Mouse (Mus musculus) Muller cell, postnatal 12 days (primary cell): ENCODE results near the gene Samd3.
A peak's percentile ranks its signal among the peaks of the same experiment; 100 is the strongest.

Source experiments
- DNase-seq: peaks from one replicate; pipeline ENCODE4 v3.0.0-alpha.2; 2015; ENCODE audit errors: inconsistent ontology term

Gene Samd3

DNA sequence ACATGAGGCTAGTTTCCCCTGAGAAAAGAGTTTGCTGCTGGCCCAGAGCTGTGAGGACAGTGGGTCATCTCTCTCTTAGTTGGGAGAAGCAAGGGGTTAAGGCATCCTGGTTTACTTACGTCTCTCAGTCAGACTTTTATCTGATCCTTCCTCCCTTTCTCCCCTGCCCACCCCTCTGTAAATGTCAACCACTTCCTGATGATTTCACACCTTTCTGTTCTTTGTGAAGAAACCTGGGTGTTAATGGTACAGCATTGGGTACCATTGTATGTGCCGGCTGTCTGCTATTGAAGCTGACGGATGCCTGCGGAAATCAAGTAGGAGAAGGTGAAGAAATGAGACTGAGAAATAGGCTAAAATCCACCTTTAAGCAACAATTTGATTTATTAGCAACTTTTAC lies at the start of gene Samd3:
Samd3 (plus strand) TSS at position 220 of the 400 bp plus-strand sequence.
- DNase-seq, result no peak

DNA sequence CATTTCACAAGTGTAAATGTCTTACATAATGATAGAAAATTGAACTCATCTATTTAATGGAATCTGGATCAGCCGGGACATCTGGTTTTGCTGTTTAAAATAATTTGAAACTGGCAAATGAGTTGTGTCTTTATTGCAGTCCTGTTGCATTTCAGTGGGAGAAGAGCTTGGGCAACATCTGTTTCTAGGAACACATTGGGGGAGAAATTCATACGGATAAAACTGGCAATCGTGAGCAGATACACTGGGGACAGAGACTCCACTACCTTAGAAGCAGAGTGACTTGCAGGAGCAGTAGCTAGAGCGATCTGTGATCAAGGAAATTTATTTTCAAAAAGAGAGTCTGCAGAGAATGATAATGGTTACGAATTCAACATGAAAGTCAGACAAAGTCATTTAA lies 44.2 kb upstream of the Samd3 start:
- DNase-seq, result no peak

DNA sequence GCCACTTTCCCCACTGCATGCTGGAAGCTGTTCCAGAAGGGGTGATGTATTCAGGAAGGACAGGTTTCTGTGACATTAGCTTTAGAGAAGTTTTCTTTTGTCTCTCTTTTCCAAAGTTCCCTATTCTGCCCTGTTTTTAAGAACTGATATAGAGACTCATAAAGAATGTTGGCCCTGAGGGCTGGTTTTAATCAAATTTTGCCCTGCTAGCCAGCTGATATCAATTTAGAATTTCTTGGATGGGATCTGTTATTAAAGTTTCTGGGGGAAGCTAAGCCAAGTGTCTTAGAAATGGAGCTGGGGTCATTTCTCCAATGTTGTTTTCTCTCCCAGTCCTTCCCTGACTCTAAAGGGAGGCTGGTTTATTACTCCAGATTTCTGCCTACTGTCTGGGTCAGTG lies 38.7 kb upstream of the Samd3 start:
- no peak for DNase-seq

DNA sequence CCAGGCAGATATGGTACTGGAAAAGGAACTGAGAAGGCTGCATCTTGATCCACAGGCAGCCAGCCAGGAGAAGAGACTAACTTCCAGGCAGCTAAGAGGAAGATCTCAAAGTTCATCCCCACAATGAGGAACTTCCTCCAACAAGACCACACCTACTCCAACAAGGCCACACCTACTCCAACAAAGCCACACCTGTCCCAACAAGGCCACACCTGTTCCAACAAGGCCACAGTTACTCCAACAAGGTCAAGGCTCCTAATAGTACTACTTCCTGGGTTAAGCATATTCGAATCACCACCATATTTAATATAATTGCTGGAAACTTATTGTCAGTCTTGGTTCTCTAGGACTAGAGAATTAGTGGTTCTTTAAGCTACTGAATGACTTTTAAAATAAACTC lies 34.6 kb upstream of the Samd3 start:
- DNase-seq, result no peak

DNA sequence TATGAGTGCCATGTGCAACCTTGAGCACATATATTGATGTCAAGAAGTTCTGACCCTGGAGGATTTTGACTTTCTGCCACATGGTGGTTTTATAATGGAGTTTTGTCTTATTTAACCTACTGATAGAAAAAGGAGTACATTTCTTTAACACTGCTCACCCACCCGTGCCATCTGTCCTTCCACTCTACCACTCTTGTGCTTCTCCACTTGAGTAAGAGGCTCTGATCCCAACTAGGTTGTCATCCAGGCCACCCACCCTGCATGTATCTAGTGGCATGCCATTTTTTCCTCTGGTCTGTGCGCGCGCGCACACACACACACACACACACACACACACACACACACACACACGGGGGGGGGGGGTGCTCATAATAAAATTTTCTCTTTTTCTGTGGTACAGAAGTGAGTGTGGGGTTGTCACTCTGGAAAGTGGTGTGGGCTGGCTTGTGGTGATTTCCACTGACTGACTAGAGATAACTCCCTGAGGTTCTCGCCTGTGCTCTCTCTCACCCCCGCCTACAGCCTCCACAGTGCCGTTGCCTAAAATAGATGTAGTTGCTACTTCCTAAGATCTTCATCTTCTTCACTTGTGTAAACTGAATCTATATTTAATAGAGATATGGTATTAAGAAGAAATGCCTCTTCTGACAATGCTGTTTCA lies 26.7 kb upstream of the Samd3 start:
- no peak for DNase-seq

DNA sequence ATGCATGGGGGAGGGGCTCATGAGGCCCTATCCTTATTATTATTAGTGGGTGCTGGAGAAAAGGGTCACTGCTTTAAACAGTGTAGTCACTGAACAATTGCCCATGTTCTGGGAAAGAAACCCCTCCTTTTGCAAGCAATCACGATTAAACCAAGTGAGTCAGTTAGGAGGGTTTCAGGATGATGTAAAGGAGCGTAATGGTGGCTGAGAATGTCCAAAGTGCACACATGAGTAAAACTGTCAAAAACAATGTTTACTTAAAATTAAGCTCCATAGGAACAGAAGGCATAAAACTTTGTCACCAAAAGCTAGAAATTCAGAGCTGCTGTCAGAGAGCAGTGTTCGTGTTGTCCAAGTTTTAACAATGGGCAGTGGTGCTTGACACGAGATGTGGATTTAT lies 8.8 kb upstream of the Samd3 start:
- DNase-seq, result no peak

DNA sequence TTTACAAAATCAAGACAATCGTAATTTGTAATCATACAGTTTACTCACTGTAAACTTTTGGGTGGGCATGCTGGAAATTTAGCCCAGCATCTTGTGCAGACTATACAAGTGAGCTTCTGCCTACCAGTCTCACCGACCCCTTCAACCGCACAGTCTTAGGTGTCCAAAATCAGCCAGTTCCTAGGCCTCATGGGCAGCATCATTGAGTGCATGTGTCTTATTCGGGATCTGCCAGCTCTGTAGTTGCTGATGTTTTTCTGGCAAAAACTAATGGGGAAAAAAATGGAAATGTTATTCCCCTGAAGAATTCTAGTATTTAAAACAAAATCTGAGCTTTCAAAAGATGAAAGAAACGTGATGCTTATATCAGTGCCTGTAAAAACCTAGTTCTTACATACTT lies 3.3 kb upstream of the Samd3 start:
- DNase-seq, result no peak

DNA sequence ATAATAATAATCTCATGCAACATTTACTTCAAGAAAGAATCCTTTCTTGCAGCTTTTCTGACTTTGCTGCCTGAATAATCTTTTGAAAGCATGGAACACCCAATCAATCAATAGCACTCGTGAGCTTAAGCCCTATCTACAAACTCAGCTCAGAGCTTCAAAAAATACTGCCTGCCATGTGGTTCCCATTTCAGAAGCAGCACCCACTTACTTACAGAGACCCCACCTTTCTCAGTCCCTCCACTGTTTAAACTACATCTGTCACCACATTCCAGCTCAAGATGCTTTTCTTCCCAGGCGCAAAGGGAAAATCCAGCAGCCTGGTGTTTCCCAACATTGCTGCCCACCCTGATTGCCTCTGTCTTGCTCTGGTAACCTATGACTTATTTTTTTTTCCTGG lies 2.8 kb upstream of the Samd3 start:
- no peak for DNase-seq

DNA sequence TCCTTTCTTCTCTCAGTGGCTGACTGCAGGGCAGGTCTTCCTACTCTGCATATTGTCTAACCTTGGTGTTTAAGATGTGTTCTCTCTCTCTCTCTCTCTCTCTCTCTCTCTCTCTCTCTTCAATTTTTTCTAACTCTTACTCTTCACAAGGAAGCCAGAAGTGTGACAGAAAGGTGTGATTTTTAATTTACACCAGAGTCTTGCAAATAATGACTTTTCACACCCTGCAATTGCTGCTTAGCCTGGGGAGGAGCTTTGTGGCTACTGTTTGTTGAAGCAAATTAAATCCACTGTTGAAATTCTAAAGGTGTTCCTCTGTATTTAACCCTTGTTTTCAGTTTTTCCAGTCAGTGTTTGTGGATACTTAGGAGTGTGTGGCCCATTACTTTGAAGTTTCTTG lies 1.3 kb upstream of the Samd3 start:
- no peak for DNase-seq

DNA sequence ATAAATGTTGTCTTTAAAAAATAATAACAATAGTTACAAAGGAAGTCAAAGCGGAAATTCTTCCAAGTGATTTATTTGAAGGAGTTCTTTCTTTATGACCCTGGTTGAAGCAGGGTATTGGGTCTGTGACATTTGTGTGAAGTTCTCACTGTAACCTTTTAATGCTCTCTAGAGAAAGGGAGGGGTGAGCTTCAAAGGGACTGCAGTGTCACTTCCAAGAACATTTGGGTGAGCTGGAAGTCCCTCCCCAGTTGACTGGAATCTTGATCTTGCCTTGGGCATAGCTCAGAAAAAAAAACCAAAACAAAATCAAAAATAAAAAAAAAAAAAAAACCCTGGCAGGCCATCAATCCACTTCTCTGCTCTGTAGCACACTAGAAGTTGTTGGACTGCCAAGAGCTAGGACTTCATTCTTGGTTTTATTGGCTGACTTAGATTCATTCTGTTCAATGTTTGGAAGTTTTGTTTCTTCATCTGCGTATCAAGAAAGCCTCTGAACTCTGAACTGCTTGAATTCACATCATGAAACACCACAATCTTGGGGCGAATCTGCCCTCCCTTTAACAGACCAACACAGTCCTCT lies 2.7 kb downstream of the Samd3 start:
- DNase-seq, result peak; percentile 30

DNA sequence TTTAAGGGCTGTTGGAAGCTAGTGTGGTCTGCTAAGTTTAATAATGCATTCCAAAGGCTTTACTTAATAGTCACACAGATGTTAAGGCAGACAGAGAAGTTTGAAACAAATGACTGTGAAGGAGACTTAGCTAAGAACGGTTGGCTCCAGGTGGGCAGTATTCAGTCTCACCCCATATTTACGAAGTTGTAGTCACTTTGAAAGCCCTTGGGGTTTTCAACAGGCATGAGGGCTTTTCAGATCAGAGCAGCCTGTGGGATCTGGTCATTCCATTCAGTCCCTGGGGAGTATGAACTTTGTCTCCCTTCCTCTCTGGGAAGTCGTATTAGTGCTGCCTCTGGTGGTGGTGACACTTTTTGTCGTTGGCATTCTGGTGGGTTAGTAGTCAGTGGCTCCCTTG lies 9.1 kb downstream of the Samd3 start:
- no peak for DNase-seq

DNA sequence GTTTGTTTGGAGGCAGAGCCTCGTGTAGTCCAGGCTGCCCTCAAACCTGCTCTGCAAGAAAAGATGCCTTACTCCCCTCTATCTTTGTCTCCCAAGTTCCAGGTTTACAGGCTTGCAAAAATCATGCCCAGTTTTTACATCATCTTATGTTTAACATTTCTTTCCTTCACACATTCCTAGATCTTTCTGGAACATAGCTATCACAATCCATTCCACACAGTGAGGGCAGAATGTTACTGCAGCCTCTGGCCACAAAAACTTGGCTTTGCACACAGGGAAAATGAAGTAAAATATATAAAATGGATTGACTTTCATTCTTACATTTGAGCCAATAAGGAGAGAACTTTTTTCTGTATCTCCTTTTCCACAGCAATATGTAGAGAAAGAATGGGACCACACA lies 9.6 kb downstream of the Samd3 start:
- no peak for DNase-seq

DNA sequence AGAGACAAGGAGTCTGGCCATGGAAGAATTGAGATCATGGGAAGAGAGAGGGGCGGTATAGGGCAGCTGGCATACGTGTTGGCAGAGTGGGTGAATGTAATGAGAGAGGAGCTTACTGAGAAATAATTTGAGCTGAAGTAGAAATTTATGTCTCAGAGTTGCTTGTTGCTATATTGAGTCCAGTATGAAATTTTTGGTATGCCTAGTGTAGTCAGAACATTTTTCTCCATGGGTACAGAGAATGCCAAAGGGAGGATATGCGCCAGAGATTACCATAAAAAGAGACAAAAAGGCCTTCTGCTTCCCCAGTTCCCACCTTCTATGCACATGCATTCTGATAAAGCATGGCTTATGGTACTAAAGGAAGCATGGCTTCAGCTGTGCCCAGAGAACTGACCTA lies 13.7 kb downstream of the Samd3 start:
- DNase-seq, result no peak

DNA sequence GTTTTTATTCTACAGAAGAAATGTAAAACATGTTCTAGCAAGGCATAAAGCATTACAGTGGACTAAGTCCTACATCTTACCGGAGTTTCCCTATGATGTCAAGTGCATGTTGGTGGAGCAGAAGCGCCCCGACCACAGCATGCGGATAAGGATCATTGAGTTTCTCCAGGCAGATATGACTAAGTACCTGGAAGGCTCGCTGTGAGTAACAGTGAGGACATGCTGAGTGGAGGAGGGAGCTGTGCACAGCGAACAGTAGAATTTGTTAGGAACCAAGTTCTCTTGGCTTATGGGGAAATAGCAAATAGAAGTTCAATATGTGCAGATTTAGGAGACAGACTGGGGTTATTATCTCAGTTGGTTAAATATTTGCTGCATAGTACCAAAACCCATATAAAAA lies 15.0 kb downstream of the Samd3 start:
- no peak for DNase-seq

DNA sequence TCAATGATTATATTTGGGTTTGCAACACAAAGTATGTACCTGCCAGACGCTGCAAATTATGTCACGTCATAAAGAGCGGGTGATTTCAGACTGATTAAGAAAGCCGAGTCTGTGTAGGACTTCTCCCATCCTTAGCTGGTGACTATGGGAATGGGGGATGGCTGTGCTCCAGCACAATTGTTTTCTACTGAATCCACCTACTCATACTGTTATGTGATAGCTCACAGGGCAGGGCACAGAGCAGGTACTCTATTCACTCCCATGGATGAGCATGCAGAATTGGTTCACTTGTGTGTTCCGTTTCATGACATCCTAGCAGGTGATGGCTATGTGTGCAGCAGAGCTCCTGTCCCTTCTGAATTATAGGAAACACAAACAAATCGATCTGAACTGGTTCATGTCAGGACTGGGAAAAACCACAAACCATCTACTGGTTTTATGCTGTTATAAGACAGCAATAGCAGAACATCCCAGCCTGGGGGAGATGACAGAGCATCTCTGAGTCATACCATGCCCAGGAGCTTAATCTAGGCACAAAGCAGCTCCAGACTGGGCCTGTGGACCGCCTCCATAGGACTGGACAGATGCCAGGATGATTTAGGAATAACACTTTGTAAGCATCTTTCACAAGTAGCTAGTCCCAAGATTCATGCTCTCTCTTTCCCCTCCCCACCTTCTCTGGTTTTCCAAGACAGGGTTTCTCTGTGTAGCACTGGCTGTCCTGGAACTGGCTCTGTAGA lies 20.1 kb downstream of the Samd3 start:
- DNase-seq, result peak; percentile 24

DNA sequence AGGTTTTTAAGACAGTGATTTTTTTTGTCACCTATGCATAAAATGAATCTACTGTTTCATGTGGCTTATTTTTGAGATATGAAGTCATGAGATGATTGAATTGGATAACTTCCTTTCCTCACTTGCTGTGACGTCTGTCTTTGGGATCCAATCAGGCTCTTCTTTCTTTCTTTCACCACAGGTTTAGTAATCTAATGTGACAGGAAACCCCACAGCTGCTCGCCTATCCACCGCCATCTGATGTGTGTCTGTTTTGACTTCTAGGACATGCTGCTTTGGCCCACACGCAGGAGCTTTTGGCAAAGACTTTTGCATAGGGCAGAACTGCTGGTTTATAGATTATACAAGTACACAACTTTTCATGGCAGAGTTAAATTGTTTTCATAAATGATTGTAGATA lies 30.4 kb downstream of the Samd3 start:
- DNase-seq, result no peak

DNA sequence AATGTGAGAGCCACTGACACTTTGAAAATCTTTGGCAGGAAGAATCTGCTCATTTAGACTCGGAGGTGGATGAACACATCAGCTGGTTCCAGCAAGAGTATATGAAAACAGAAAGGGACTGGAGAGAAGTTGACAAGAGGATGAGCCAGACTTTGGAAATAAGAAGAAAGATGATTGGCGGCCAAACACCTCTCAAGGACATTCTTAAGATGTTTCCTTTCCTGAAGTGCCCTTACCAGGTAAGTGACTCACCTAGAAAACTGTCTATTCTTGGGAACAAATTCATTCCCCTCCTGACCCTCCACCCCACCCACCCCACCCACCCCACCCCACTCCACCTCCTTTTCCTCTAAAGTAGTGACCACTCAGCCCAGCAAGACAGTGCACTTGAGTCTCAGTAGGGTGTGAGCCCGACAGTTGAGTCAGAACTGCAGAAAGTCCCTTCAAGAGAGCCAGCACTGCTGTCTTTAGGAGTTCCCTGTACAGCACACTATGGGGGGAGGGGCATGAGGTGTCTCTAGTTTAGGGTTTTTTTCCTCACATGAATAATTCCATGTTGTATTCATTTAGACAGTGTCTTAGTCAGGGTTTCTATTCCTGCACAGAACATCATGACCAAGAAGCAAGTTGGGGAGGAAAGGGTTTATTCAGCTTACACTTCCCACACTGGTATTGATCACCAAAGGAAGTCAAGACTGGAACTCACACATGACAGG lies 34.4 kb downstream of the Samd3 start:
- no peak for DNase-seq

DNA sequence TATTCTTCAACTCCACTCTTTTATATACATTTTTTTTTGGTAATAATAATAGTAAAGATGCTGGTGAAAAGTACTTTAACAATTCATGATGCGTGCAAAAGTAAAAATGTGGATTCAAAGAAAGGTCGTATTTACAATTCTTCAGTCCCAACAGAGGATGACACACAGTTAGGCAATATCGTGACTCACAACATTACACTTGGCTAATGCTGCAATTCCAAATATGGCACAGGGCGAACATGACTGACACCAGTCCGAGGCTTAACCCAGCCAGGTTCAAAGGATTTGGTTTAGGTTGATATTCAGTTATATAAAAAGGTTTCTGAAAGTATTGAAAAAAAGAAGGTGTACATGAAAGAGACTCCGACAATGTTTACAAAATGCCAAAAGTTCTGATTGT lies 45.9 kb downstream of the Samd3 start:
- DNase-seq, result no peak

DNA sequence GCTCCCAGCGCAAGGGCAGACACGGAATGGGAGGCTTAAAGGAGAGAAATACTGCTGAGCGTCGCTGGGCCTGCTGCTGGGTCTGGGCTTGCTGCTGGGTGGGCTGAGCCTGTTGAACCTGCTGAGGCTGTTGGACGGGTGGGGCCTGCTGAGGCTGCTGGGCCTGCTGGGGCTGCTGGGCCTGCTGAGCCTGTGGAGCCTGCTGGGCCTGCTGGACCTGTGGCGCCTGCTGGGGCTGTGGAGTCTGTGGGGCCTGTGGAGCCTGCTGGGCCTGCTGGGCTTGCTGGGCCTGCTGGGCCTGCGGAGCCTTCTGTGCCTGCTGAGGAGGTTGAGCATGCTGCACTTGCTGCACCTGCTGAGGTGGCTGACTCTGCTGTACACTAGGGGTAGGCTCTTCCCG lies 50.5 kb downstream of the Samd3 start:
- DNase-seq, result no peak

DNA sequence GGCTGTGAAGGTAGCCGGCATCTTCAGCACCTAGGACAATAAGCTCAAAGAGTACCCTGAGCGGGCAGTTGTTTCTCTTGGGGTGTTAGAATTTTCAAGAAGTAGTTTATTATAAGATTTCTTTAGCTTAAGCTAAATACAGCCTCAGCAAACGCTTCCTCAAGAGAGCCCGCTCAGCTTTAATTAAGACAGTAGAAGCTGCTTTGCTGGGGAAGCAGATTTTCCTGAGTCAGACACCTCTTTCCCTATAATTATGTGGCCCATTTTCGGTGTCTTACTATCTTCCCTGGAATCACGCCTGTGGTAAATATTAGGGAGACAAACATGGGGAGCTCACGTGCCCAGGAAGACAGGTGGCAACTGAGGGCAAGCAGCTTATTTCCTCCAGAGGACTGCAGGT lies 57.6 kb downstream of the Samd3 start:
- DNase-seq, result no peak

DNA sequence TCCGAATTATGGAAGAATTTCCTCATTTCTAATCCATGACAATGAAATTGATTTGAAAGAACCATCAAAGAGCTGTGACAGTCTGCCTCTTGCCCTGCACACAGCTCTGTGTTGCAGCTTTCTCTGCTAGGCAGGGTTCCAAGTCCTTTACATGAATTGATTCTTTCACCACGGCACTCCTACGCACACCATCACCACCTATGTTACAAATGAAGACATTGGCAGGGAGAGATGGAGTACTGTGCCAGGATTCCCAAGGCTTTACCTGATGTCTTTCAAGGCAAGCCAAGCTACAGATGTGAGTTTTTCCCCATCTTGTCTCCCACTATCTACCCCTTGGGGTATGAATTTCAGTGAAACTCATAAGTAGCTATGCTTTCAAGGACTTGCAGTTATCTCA lies 67.7 kb downstream of the Samd3 start:
- DNase-seq, result no peak

DNA sequence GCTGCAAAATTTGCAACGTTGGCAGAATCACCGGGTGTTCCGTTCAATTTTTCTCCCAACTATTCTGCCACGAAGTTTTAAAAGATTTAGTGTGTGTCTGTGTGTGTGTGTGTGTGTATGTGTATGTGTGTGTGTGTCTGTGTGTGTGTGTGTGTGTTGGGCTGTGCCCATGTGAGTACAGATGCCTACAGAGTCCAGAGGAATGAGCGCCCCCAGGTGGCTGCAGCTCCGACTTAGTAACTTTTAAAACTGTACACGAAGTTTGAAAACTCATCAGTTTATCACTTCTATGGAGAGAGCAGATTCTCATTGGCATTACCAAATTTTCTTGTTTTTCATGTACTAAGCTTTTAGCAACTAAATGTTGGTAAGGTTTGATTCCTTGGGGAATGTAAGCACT lies 68.1 kb downstream of the Samd3 start:
- no peak for DNase-seq

DNA sequence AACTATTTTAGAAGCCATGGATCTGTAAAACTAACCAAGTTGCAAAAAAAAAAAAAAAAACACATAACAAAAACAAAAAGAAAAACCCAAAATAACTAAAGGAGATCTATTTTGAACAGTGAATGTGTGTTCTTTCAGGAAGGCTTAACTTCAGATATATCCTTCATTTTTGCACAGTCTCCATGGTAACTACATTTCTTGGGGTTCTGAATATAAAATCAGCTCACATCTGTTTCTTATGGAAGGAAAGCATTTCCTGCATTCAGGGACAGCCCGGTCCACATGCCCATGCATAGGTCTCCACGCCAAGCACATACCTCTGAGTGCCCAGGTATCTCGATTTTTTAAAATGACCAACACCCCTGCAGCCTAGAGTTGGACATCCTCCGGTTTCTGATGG lies 72.8 kb downstream of the Samd3 start:
- no peak for DNase-seq
